Comparison of ENCODE assay signal across 31 mouse cellular contexts in the genomic region with DNA sequence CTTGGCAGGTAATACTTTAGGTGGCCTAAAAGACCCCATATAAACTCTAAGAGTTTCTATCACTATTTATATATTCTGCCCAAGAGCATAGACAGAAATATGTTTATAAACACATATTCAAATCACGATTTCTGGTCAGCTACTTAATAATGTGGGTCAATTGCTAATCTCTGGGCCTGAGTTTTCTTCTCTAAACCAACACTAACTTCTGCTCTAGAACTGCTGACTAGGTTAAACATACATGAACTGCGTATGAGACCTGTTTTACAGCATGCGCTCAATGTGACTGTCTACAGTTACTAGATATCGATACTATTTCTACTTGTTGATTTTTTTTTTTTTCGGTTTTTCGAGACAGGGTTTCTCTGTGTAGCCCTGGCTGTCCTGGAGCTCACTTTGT. TPM values are rescaled to one million over a fixed set of nuclear protein-coding genes. Genes with fewer than 3 reads are reported as not detected.
"Had no signal": no experiment of that assay in that cellular context is flagged by ENCODE, and none has a peak within 500 bp of the region (broad histone marks: within the 10 kb centered on the region; RNA-seq: fewer than 3 reads in every experiment).

No protein-coding gene starts in this region.

- H3K9me3 ChIP-seq: heart, embryonic 10.5 days; heart, embryonic 12.5 days; hindbrain, embryonic 13.5 days; hindbrain, embryonic 15.5 days; limb, embryonic 10.5 days; limb, embryonic 12.5 days; liver, embryonic 13.5 days; liver, embryonic 15.5 days had no signal

- H3K4me2 ChIP-seq: heart, embryonic 12.5 days; hindbrain, embryonic 13.5 days; hindbrain, embryonic 15.5 days; limb, embryonic 12.5 days had no signal

- ATAC-seq: hindbrain, postnatal 0 days had no signal

- H3K27me3 ChIP-seq: heart, embryonic 12.5 days; hindbrain, embryonic 13.5 days; hindbrain, embryonic 15.5 days; limb, embryonic 12.5 days; liver, embryonic 13.5 days; liver, embryonic 15.5 days had no signal

- H3K9ac ChIP-seq: heart, embryonic 12.5 days; hindbrain, embryonic 13.5 days; hindbrain, embryonic 15.5 days; limb, embryonic 12.5 days; liver, embryonic 15.5 days had no signal

- H3K36me3 ChIP-seq: hindbrain, embryonic 15.5 days had no signal

- DNase-seq: gastrocnemius, postnatal 14 days; gastrocnemius, postnatal 36 days; heart, adult 2 months; heart, postnatal 14 days; heart, postnatal 36 days; kidney, adult 11 months; kidney, adult 2 months; kidney, adult 9 months; kidney, postnatal 10 days; kidney, postnatal 25 days; kidney, postnatal 4 days; liver, embryonic 13.5 days had no signal

- H3K27ac ChIP-seq: heart, adult 2 months; heart, embryonic 10.5 days; hindbrain, embryonic 13.5 days; hindbrain, embryonic 15.5 days; hindbrain, postnatal 0 days; layer of hippocampus, adult 2 months; left cerebral cortex, adult 2 months; limb, embryonic 10.5 days; limb, embryonic 12.5 days had no signal

- H3K4me3 ChIP-seq: heart, adult 2 months; heart, embryonic 10.5 days; heart, embryonic 12.5 days; hindbrain, embryonic 13.5 days; hindbrain, embryonic 15.5 days; layer of hippocampus, adult 2 months; left cerebral cortex, adult 2 months; limb, embryonic 10.5 days; limb, embryonic 12.5 days; liver, embryonic 13.5 days; liver, embryonic 15.5 days had no signal

RNA-seq across cellular contexts. Expression of gene Cby3, which starts 33.0 kb away (rescaled TPM):
- total RNA-seq: gastrocnemius, adult 18-20 months; gastrocnemius, adult 8-10 months; gastrocnemius, postnatal 14 days; gastrocnemius, postnatal 36 days; heart, adult 2 months; heart, postnatal 14 days; heart, postnatal 36 days; hematopoietic stem cell, adult 5-6 weeks; layer of hippocampus, postnatal 10 days; left cerebral cortex, adult 2 months; left cerebral cortex, postnatal 14 days; left cerebral cortex, postnatal 36 days; liver, adult 2 months had no signal
- polyA plus RNA-seq: heart, embryonic 14.5 days; heart, postnatal 0 days; limb, embryonic 12.5 days; liver, adult 2 months; liver, embryonic 13.5 days; liver, embryonic 15.5 days had no signal
